Mouse (Mus musculus): ENCODE measurements around the gene Parp9. TPM values are rescaled to one million over a fixed set of nuclear protein-coding genes. Genes with fewer than 3 reads are reported as not detected.
"Not testable (repeated sequence)": the region's sequence is repeated elsewhere in the genome, so short reads cannot be mapped to it uniquely, and the experiment has no call there.

Parp9 gene
- polyA plus RNA-seq, 1 experiment from 2014 or later = 8.2 TPM

DNA sequence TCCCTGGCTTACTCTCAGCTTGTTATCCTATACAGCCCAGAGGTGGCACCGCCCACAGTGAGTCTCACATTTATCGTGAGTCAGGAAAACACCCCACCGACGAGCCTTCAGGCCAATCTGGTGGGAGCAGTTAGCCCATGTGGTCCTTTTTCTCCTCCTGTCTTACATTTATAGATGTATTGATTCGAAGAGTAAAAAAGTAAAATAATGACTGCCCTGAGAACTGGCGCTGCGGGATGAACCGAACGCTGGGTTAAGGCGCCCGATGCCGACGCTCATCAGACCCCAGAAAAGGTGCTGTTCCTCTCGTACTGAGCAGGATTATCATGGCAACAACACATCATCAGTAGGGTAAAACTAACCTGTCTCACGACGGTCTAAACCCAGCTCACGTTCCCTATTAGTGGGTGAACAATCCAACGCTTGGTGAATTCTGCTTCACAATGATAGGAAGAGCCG lies 43.1 kb downstream of the Parp9 start:
- H3K27me3 ChIP-seq = no peaks in the 10 kb centered on the region
- no peak overlapping the region for H3K4me3 ChIP-seq
- H3K4me1 ChIP-seq = peaks cover 6% of the 10 kb centered on the region; the same call in 1 of the 2 replicates
- no peak overlapping the region for H3K4me2 ChIP-seq
- no peaks in the 10 kb centered on the region for H3K36me3 ChIP-seq
- ATAC-seq (ENCODE audit: borderline replicate concordance, extremely low read depth, low FRiP score, low TSS enrichment) = peak; percentile 87
- no peak overlapping the region for H3K27ac ChIP-seq
- peaks cover 3% of the 10 kb centered on the region; the same call in 1 of the 2 replicates for H3K9me3 ChIP-seq
- WGBS = 46% methylated on average over 19 of the region's 19 CpGs
- no peak overlapping the region for H3K9ac ChIP-seq

GRCm38 (mm10) chr16:35982506-35982901 lies 44.2 kb downstream of the Parp9 start:
- 3% methylated on average over 15 of the region's 15 CpGs for WGBS
- no peaks in the 10 kb centered on the region for H3K27me3 ChIP-seq
- H3K9me3 ChIP-seq = peaks cover 3% of the 10 kb centered on the region; the same call in 1 of the 2 replicates
- peak overlapping the region; percentile 19 for H3K9ac ChIP-seq
- H3K4me1 ChIP-seq = peaks cover 6% of the 10 kb centered on the region; the same call in 1 of the 2 replicates
- peak overlapping the region; percentile 70 for H3K4me2 ChIP-seq
- ATAC-seq (ENCODE audit: borderline replicate concordance, extremely low read depth, low FRiP score, low TSS enrichment) = no peak
- peak overlapping the region; percentile 93 for H3K4me3 ChIP-seq
- H3K27ac ChIP-seq = no peak overlapping the region
- no peaks in the 10 kb centered on the region for H3K36me3 ChIP-seq

DNA sequence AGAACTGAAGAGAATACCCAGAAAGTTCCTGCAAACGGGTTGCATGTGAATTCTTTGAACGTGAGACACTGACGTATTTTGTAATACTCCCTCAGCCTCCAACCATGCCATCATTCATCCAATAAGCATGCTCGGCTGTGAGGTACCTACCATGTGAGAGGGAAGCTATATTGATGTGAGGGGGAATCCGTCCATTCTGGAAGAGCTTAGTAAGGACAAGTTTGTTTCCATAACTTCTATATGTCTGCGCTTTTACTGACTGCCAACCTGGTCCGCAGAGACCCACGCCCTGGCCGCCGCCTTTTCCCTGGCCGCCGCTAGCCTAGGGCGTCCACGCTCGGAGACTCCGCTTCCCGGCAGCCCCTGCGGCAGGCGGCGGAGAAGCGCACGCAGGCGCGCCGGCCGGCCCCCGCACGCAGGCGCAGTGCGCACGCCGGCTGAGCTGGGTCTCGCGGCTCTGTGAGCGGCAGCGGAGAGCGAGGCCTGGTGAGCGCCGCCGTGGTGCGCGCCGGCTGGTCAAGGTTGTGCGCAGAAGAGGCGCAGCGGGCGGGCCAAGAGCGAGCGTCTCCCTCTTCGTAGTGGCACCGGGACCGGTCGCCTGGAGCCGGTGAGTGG lies 44.7 kb downstream of the Parp9 start:
- H3K4me3 ChIP-seq = peak overlapping the region; percentile 93
- H3K4me1 ChIP-seq = peaks cover 6% of the 10 kb centered on the region; the same call in 1 of the 2 replicates
- H3K4me2 ChIP-seq = peak overlapping the region; percentile 70
- peak overlapping the region; percentile 91 for H3K9ac ChIP-seq
- under 1% methylated on average over 27 of the region's 54 CpGs for WGBS
- peaks cover 3% of the 10 kb centered on the region; the same call in 1 of the 2 replicates for H3K9me3 ChIP-seq
- peak; percentile 94 for ATAC-seq (ENCODE audit: borderline replicate concordance, extremely low read depth, low FRiP score, low TSS enrichment)
- peak overlapping the region; percentile 99 for H3K27ac ChIP-seq
- H3K27me3 ChIP-seq = no peaks in the 10 kb centered on the region
- no peaks in the 10 kb centered on the region for H3K36me3 ChIP-seq

GRCm38 (mm10) chr16:35983517-35984101 lies 45.3 kb downstream of the Parp9 start:
- peak overlapping the region; percentile 56 for H3K4me2 ChIP-seq
- H3K9me3 ChIP-seq = peaks cover 3% of the 10 kb centered on the region; the same call in 1 of the 2 replicates
- H3K4me1 ChIP-seq = peaks cover 6% of the 10 kb centered on the region; the same call in 1 of the 2 replicates
- 2% methylated on average over 62 of the region's 86 CpGs for WGBS
- H3K27ac ChIP-seq = peak overlapping the region; percentile 99
- H3K36me3 ChIP-seq = no peaks in the 10 kb centered on the region
- peak; percentile 61 for ATAC-seq (ENCODE audit: borderline replicate concordance, extremely low read depth, low FRiP score, low TSS enrichment)
- no peaks in the 10 kb centered on the region for H3K27me3 ChIP-seq
- H3K9ac ChIP-seq = peak overlapping the region; percentile 91
- peak overlapping the region; percentile 93 for H3K4me3 ChIP-seq

GRCm38 (mm10) chr16:35984471-35984870 lies 46.2 kb downstream of the Parp9 start:
- peak overlapping the region; percentile 93 for H3K4me3 ChIP-seq
- ATAC-seq (ENCODE audit: borderline replicate concordance, extremely low read depth, low FRiP score, low TSS enrichment) = no peak
- WGBS = 40% methylated on average over 3 of the region's 3 CpGs
- H3K27me3 ChIP-seq = no peaks in the 10 kb centered on the region
- peaks cover 6% of the 10 kb centered on the region; the same call in 1 of the 2 replicates for H3K4me1 ChIP-seq
- H3K27ac ChIP-seq = no peak overlapping the region
- H3K4me2 ChIP-seq = peak overlapping the region; percentile 56
- no peaks in the 10 kb centered on the region for H3K36me3 ChIP-seq
- H3K9me3 ChIP-seq = peaks cover 3% of the 10 kb centered on the region; the same call in 1 of the 2 replicates
- no peak overlapping the region; the same call in 1 of the 2 replicates for H3K9ac ChIP-seq

- Histone ChIP-seq H3K27me3 (no peaks in the 10 kb centered on the region), H3K27ac (no peak overlapping the region), H3K36me3 (no peaks in the 10 kb centered on the region), H3K4me3 (no peak overlapping the region), H3K4me1 (peaks cover 6% of the 10 kb centered on the region; the same call in 1 of the 2 replicates), H3K4me2 (no peak overlapping the region), H3K9ac (no peak overlapping the region), H3K9me3 (no peaks in the 10 kb centered on the region)
- 53% methylated on average over 1 of the region's 1 CpGs for WGBS
- no peak for ATAC-seq (ENCODE audit: borderline replicate concordance, extremely low read depth, low FRiP score, low TSS enrichment)
Measured at GRCm38 (mm10) chr16:35987930-35988329, 49.7 kb downstream of the Parp9 start.

GRCm38 (mm10) chr16:35992391-35992790 lies 54.1 kb downstream of the Parp9 start:
- Histone ChIP-seq H3K27me3 (no peaks in the 10 kb centered on the region), H3K4me1 (no peaks in the 10 kb centered on the region), H3K4me2 (no peak overlapping the region), H3K27ac (no peak overlapping the region), H3K36me3 (no peaks in the 10 kb centered on the region), H3K9me3 (no peaks in the 10 kb centered on the region), H3K4me3 (no peak overlapping the region), H3K9ac (no peak overlapping the region)
- ATAC-seq (ENCODE audit: borderline replicate concordance, extremely low read depth, low FRiP score, low TSS enrichment) = no peak
- WGBS = 50% methylated on average over 1 of the region's 1 CpGs

- no peak overlapping the region for H3K4me3 ChIP-seq
- WGBS = 91% methylated on average over 3 of the region's 3 CpGs
- no peak for ATAC-seq (ENCODE audit: borderline replicate concordance, extremely low read depth, low FRiP score, low TSS enrichment)
Measured at GRCm38 (mm10) chr16:35993316-35993715, 55.0 kb downstream of the Parp9 start.

DNA sequence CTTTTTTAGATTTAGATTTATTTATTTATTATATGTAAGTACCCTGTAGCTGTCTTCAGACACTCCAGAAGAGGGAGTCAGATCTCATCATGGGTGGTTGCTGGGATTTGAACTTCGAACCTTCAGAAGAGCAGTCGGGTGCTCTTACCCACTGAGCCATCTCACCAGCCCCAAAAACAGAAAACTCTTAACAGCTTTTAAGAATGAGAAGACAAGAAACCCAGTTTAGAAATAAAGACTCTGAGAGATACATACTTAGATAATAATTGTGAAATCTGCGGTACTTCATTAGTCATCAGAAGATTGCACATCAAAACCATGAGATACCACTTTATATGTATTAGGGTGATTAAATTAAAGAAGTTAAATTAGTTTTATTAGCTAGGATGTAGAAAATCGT lies 60.6 kb downstream of the Parp9 start:
- not testable (repeated sequence) for H3K4me3 ChIP-seq; H3K9me3 ChIP-seq; ATAC-seq (ENCODE audit: borderline replicate concordance, extremely low read depth, low FRiP score, low TSS enrichment); H3K4me1 ChIP-seq; H3K4me2 ChIP-seq; H3K9ac ChIP-seq; H3K27ac ChIP-seq; H3K27me3 ChIP-seq
- peaks cover 14% of the 10 kb centered on the region for H3K36me3 ChIP-seq
- WGBS = 93% methylated on average over 4 of the region's 4 CpGs

More at GRCm38 (mm10) chr16:35993316-35993715, 55.0 kb downstream of the Parp9 start:
- no peak overlapping the region for H3K27ac ChIP-seq
- no peaks in the 10 kb centered on the region for H3K36me3 ChIP-seq
- no peaks in the 10 kb centered on the region for H3K27me3 ChIP-seq
- H3K9me3 ChIP-seq = no peaks in the 10 kb centered on the region
- H3K9ac ChIP-seq = no peak overlapping the region
- H3K4me1 ChIP-seq = no peaks in the 10 kb centered on the region
- no peak overlapping the region for H3K4me2 ChIP-seq

GRCm38 (mm10) chr16:36008396-36008795 lies 70.1 kb downstream of the Parp9 start:
- 90% methylated on average over 3 of the region's 3 CpGs for WGBS
- H3K9ac ChIP-seq = no peak overlapping the region
- H3K27ac ChIP-seq = no peak overlapping the region
- peaks cover 13% of the 10 kb centered on the region; the same call in 1 of the 2 replicates for H3K36me3 ChIP-seq
- no peak overlapping the region for H3K4me2 ChIP-seq
- H3K27me3 ChIP-seq = no peaks in the 10 kb centered on the region
- ATAC-seq (ENCODE audit: borderline replicate concordance, extremely low read depth, low FRiP score, low TSS enrichment) = no peak
- H3K4me1 ChIP-seq = no peaks in the 10 kb centered on the region
- H3K9me3 ChIP-seq = no peaks in the 10 kb centered on the region
- no peak overlapping the region for H3K4me3 ChIP-seq

DNA sequence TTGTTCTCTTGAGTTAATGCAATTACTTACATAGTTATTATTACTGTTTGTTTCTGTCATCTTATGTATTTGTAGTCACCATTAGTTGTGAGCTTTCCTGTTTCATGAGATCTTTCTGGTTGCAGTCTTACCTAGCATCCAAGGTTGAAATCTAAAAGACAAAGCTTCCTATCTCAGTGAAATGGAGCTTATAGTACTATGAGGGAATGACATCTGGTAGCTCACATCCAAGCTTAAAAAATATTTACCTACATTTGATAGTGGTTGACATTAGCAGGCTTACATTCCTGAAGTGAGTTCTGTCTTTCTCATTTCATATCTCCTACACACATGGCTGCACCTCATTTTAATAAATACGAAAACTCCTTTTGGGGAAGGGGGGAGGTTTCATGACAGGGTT lies 78.1 kb downstream of the Parp9 start:
- no peak for ATAC-seq (ENCODE audit: borderline replicate concordance, extremely low read depth, low FRiP score, low TSS enrichment)
- Histone ChIP-seq H3K27me3 (no peaks in the 10 kb centered on the region), H3K4me2 (no peak overlapping the region), H3K9ac (no peak overlapping the region), H3K9me3 (no peaks in the 10 kb centered on the region), H3K4me3 (no peak overlapping the region), H3K36me3 (peaks cover 13% of the 10 kb centered on the region), H3K4me1 (no peaks in the 10 kb centered on the region), H3K27ac (no peak overlapping the region)
- 80% methylated on average over 1 of the region's 1 CpGs for WGBS
